Mouse (Mus musculus): ENCODE data around the gene Gpr12. TPM values are rescaled to one million over a fixed set of nuclear protein-coding genes. Genes with fewer than 3 reads are reported as not detected.

The Gpr12 gene
- polyA plus RNA-seq (2015; fragmentation: Nextera tagmentation; extraction: Ambion mirVana), result not detected in 2 replicates

GRCm38 (mm10) chr5:146584478-146585306 lies at the start of gene Gpr12:
TSS of gene Gpr12 (minus strand) at chr5:146585239.
- Histone ChIP-seq H3K9ac (replicated peaks; ENCODE audit: low read depth) (no peak within 1 kb of the TSS), H3K4me3 (ENCODE audit: low read depth, low read length) (peak within 1 kb of the TSS; percentile 29)
- WGBS, result under 1% methylated on average over 53 of the region's 64 CpGs

GRCm38 (mm10) chr5:146631602-146632001 lies 46.6 kb upstream of the Gpr12 start:
- Histone ChIP-seq H3K4me3 (ENCODE audit: low read depth, low read length) (no peak overlapping the region), H3K4me2 (replicated peaks; ENCODE audit: low read depth, low read length) (no peak overlapping the region), H3K27ac (ENCODE audit: low read length) (no peak overlapping the region), H3K4me1 (ENCODE audit: insufficient read depth, low read depth, low read length) (no peaks in the 10 kb centered on the region), H3K9me3 (ENCODE audit: low read length) (no peaks in the 10 kb centered on the region), H3K9ac (replicated peaks; ENCODE audit: low read depth) (no peak overlapping the region), H3K27me3 (replicated peaks; ENCODE audit: insufficient read depth, low read length) (no peaks in the 10 kb centered on the region), H3K36me3 (ENCODE audit: insufficient read depth, low read length) (no peaks in the 10 kb centered on the region)
- TF ChIP-seq EP300 (IDR thresholded peaks at IDR 0.05), result no peak
- TF ChIP-seq CTCF (IDR thresholded peaks at IDR 0.05), result no peak
- 83% methylated on average over 3 of the region's 3 CpGs for WGBS
- ATAC-seq (no peak), DNase-seq (ENCODE audit: low spot score) (no peak)

More at GRCm38 (mm10) chr5:146584478-146585306, at the start of gene Gpr12:
- Histone ChIP-seq H3K27me3 (replicated peaks; ENCODE audit: insufficient read depth, low read length) (peaks cover 21% of the 10 kb centered on the region), H3K36me3 (ENCODE audit: insufficient read depth, low read length) (no peaks in the 10 kb centered on the region), H3K27ac (ENCODE audit: low read length) (no peak within 1 kb of the TSS), H3K4me1 (ENCODE audit: insufficient read depth, low read depth, low read length) (no peaks in the 10 kb centered on the region), H3K4me2 (replicated peaks; ENCODE audit: low read depth, low read length) (peak within 1 kb of the TSS; percentile 49), H3K9me3 (ENCODE audit: low read length) (no peaks in the 10 kb centered on the region)
- TF ChIP-seq CTCF (IDR thresholded peaks at IDR 0.05) (no peak), EP300 (IDR thresholded peaks at IDR 0.05) (no peak)
- no peak for DNase-seq (ENCODE audit: low spot score)
- ATAC-seq, result no peak

GRCm38 (mm10) chr5:146630961-146631360 lies 45.9 kb upstream of the Gpr12 start:
- no peak for ATAC-seq
- H3K4me2 ChIP-seq (replicated peaks; ENCODE audit: low read depth, low read length), result no peak overlapping the region
- H3K9ac ChIP-seq (replicated peaks; ENCODE audit: low read depth), result no peak overlapping the region
- H3K27me3 ChIP-seq (replicated peaks; ENCODE audit: insufficient read depth, low read length), result no peaks in the 10 kb centered on the region
- H3K27ac ChIP-seq (ENCODE audit: low read length), result no peak overlapping the region
- no peaks in the 10 kb centered on the region for H3K9me3 ChIP-seq (ENCODE audit: low read length)
- WGBS, result 29% methylated on average over 4 of the region's 4 CpGs
- no peak for DNase-seq (ENCODE audit: low spot score)
- H3K4me3 ChIP-seq (ENCODE audit: low read depth, low read length), result no peak overlapping the region
- H3K4me1 ChIP-seq (ENCODE audit: insufficient read depth, low read depth, low read length), result no peaks in the 10 kb centered on the region
- H3K36me3 ChIP-seq (ENCODE audit: insufficient read depth, low read length), result no peaks in the 10 kb centered on the region
- TF ChIP-seq EP300 (IDR thresholded peaks at IDR 0.05), result no peak
- TF ChIP-seq CTCF (IDR thresholded peaks at IDR 0.05), result no peak

GRCm38 (mm10) chr5:146629636-146630035 lies 44.6 kb upstream of the Gpr12 start:
- Histone ChIP-seq H3K4me1 (ENCODE audit: insufficient read depth, low read depth, low read length) (no peaks in the 10 kb centered on the region), H3K9ac (replicated peaks; ENCODE audit: low read depth) (no peak overlapping the region), H3K36me3 (ENCODE audit: insufficient read depth, low read length) (no peaks in the 10 kb centered on the region), H3K4me3 (ENCODE audit: low read depth, low read length) (no peak overlapping the region), H3K27me3 (replicated peaks; ENCODE audit: insufficient read depth, low read length) (no peaks in the 10 kb centered on the region), H3K4me2 (replicated peaks; ENCODE audit: low read depth, low read length) (no peak overlapping the region), H3K27ac (ENCODE audit: low read length) (no peak overlapping the region), H3K9me3 (ENCODE audit: low read length) (no peaks in the 10 kb centered on the region)
- TF ChIP-seq CTCF (IDR thresholded peaks at IDR 0.05), result no peak
- no peak for TF ChIP-seq EP300 (IDR thresholded peaks at IDR 0.05)
- ATAC-seq, result no peak
- 68% methylated on average over 10 of the region's 10 CpGs for WGBS
- DNase-seq (ENCODE audit: low spot score), result no peak

- DNase-seq (ENCODE audit: low spot score), result no peak
- TF ChIP-seq CTCF (IDR thresholded peaks at IDR 0.05), result no peak
- no peak for TF ChIP-seq EP300 (IDR thresholded peaks at IDR 0.05)
- WGBS, result 75% methylated on average over 1 of the region's 1 CpGs
- H3K4me1 ChIP-seq (ENCODE audit: insufficient read depth, low read depth, low read length), result no peaks in the 10 kb centered on the region
- no peak overlapping the region for H3K4me3 ChIP-seq (ENCODE audit: low read depth, low read length)
- H3K27ac ChIP-seq (ENCODE audit: low read length), result no peak overlapping the region
- no peaks in the 10 kb centered on the region for H3K9me3 ChIP-seq (ENCODE audit: low read length)
- no peaks in the 10 kb centered on the region for H3K27me3 ChIP-seq (replicated peaks; ENCODE audit: insufficient read depth, low read length)
- ATAC-seq, result no peak
- no peaks in the 10 kb centered on the region for H3K36me3 ChIP-seq (ENCODE audit: insufficient read depth, low read length)
- no peak overlapping the region for H3K9ac ChIP-seq (replicated peaks; ENCODE audit: low read depth)
- H3K4me2 ChIP-seq (replicated peaks; ENCODE audit: low read depth, low read length), result no peak overlapping the region
Observed at GRCm38 (mm10) chr5:146628804-146629203, 43.8 kb upstream of the Gpr12 start.

GRCm38 (mm10) chr5:146627901-146628300 lies 42.9 kb upstream of the Gpr12 start:
- H3K27me3 ChIP-seq (replicated peaks; ENCODE audit: insufficient read depth, low read length), result no peaks in the 10 kb centered on the region
- H3K9me3 ChIP-seq (ENCODE audit: low read length), result no peaks in the 10 kb centered on the region
- no peak overlapping the region for H3K4me2 ChIP-seq (replicated peaks; ENCODE audit: low read depth, low read length)
- WGBS, result 47% methylated on average over 5 of the region's 5 CpGs
- TF ChIP-seq EP300 (IDR thresholded peaks at IDR 0.05) (no peak), CTCF (IDR thresholded peaks at IDR 0.05) (no peak)
- DNase-seq (ENCODE audit: low spot score) (no peak), ATAC-seq (no peak)
- no peaks in the 10 kb centered on the region for H3K36me3 ChIP-seq (ENCODE audit: insufficient read depth, low read length)
- no peak overlapping the region for H3K4me3 ChIP-seq (ENCODE audit: low read depth, low read length)
- no peak overlapping the region for H3K27ac ChIP-seq (ENCODE audit: low read length)
- no peak overlapping the region for H3K9ac ChIP-seq (replicated peaks; ENCODE audit: low read depth)
- no peaks in the 10 kb centered on the region for H3K4me1 ChIP-seq (ENCODE audit: insufficient read depth, low read depth, low read length)
